Mouse (Mus musculus) lung, postnatal 10 days (tissue): ENCODE measurements around the gene Gm28168.
"Not testable (repeated sequence)": the region's sequence is repeated elsewhere in the genome, so short reads cannot be mapped to it uniquely, and the experiment has no call there.

Source experiments
- DNase-seq: peaks from one replicate; pipeline ENCODE4 v3.0.0; 2021

Gm28168 gene

GRCm38 (mm10) chr1:117927715-117928114 is at the start of gene Gm28168:
TSS of gene Gm28168 (plus strand) at chr1:117928015.
- not testable (repeated sequence) for DNase-seq

DNA sequence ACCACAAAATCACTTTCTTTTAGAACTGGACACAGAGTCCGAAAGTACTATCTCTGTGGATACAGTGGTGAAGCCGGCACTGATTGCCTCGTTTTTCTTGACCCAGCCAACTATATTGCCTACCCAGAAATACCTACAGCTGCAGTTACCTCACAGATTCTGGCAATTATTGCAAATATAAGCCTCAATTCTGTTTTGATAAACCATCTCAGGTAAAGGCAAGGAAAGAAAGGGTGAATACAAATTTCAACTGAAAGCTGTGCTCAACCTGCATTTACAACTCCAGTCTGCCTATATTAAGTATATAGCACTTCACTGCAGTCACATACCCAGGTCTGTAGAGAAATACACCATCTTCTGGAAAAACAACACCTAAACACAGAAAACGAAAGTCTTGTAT is 37.8 kb downstream of the Gm28168 start, which contains the start of gene Gm7145:
TSS of gene Gm7145 (plus strand) at position 301 of the 400 bp plus-strand sequence.
- DNase-seq = no peak
